Mouse (Mus musculus): ENCODE results near the gene Pi4k2b.

DNA sequence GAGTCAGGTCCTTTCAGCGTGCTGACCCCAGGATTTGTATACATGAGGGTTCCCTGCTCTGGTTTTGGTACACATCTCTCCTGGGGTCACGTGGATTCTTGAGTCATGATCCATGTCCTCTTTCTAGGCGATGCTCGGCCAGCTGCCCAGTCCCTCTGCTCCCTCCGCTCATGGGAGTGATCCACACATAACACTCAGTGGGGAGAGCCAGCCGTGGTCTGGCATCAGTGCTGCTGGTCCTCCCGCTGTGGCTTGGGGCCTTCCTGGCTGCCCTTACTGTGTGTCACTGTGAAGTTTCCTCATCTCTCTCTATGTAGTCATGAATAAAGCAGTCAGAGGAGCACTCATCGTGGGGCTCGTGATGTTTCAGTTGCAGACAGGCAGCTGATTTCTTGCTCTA, 52.7 kb downstream of the Pi4k2b start:
- TF ChIP-seq GATA1 (IDR thresholded peaks at IDR 0.05; ENCODE audit: borderline replicate concordance, low read length) (no peak), FLI1 (IDR thresholded peaks at IDR 0.05; ENCODE audit: low read length) (no peak)

Measured in megakaryocyte, embryonic 14.5 days (primary cell).